Mouse (Mus musculus): ENCODE measurements at regions not wholly inside any gene's neighbourhood (a gene's known extent, or its start where the extent isn't known, plus 50 kb on each side); places are given as distances from the start of the nearest gene placed in this dataset.

DNA sequence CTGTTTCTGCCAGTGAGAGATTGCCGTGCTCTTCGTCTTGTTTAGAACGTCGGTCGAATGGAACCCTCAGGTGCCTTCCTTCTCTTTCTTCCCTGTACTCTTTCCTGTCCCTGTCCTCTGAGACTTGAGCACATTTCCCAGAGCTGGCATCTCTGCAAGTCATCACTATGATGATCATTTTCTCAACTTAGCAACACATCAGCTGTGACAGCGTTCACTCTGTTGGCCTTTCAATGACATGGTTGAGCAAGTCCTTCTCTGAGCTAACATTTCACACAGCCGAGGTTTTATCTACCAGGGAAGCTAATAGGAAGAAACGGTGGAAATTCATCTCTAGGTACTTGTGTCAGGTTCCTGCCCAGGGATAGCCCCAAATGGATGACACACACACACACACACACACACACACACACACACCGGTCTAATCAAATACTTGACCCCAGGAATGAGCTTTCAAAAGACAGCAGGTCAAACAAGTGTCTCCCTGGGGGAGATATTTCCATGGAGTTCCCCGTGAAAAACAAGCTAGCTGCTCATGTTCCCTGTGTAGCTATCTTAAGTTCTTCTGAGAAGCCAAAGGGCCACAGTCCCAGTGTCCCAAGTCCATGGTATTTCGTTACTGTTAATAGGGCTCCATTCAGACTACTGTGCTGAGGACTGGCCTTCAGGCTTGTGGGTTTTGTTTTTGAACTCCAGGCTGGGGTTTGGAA lies 167.0 kb upstream of the Trib2 start:
- intact Hi-C loops (cut with DNase I), result no loop called here

DNA sequence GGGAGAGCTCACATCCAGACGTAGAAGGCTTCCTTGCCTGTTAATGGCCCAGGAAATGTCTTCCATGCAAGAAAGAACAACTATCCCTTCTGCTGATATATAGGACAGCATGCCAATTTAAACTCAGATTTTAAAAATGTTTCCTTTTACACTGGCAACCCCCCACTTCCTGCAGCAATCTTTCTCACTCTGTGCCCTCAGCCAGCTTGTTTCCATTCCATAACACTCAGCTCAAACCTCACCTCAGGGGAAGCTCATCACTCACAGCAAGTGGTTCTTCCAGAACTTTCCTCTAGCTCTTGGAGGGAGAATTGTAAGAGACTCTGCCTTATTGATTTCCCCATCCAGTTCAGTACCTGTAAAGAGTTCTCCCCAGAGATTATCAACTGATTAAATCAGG lies 165.0 kb upstream of the Trib2 start:
- intact Hi-C loops (cut with DNase I), result no loop called here

GRCm38 (mm10) chr12:15979233-15979632 lies 162.5 kb upstream of the Trib2 start:
- intact Hi-C loops (cut with DNase I), result no loop called here

- intact Hi-C loops (cut with DNase I), result no loop called here
Observed at GRCm38 (mm10) chr12:15971786-15972185, 155.1 kb upstream of the Trib2 start.

DNA sequence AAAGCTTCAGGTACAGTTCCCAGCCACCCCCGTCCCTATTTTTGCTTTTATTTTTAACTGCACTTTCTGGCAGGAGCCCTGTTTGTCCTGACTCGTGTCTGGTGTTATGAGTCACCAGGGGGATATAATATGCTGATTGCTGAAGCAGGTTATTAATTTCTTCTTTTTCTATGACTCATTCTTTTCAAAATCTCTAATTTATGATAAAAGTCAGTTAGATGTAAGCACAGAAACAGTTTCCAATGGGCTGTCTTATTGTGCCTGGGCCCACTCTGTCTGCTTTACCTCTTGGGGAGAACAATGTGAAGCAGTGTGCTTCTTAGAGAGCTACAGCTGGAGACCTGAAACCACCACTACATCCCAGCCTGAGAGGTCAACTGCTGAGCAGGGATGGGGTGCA lies 153.5 kb upstream of the Trib2 start:
- intact Hi-C loops (cut with DNase I), result no loop called here

DNA sequence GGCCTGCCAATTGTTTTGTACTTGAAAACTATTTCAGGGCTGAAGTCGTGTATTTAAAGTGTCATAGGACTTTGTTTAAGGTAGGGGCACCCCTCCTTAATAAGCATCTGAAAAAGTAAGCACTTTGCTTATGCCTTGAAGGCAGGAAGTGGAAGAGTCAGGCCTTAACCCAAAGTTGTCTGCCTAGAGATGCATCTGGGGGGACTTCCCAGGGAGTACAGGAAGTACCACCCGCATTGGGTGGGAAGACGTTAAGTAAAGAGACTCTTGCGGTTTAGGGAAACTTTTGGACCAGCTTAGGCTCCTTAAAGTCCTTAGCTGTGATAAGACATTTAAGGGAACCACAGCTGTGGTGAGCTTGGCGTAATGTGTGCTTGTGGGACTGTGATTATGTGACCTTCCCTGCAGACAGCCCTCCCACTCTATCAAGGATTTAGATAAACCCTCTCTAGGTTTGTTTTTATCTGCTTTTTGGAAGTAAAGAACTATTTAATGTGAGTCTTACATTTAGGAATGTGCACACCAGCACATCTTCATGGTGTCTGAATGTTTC lies 150.9 kb upstream of the Trib2 start:
- intact Hi-C loops (cut with DNase I), result no loop called here

- intact Hi-C loops (cut with DNase I), result no loop called here
Observed at GRCm38 (mm10) chr12:15966631-15967030, 149.9 kb upstream of the Trib2 start.

DNA sequence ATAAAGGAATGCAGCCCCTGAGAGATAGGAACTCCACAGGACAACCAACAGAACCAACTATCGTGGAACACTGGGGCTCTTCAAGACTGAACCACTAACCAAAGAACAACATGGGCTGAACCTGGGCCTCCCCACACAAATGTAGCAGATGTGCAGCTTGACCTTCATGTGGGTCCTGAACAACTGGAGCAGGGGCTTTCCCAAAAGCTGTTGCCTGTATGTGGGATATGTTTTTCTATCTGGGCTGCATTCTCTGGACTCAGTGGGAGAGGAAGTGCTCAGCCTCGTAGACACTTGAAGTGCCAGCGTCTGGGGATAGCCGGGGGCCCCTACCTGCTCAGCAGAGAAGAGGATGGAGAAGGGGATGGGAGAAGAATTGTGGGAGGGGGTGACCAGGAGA lies 149.2 kb upstream of the Trib2 start:
- intact Hi-C loops (cut with DNase I), result no loop called here

DNA sequence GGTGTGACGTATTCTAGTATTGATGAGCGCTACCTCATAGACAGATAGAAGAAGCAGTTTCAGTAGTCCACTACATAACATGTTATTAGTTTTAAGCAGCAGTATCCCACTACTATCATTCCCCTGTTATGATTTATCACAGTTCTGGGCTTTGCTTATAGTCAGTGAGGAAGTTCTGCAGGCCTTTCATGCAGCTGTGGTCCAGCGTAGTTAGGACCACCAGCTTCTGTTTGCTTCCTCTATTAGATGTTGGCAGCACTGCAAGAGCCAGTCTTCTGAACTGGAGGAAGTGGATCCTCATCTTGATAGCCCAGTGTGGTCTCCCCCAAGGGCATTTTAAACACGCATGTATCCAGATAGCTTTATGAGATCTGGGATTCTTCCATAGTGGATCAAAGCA lies 147.4 kb upstream of the Trib2 start:
- intact Hi-C loops (cut with DNase I), result no loop called here

DNA sequence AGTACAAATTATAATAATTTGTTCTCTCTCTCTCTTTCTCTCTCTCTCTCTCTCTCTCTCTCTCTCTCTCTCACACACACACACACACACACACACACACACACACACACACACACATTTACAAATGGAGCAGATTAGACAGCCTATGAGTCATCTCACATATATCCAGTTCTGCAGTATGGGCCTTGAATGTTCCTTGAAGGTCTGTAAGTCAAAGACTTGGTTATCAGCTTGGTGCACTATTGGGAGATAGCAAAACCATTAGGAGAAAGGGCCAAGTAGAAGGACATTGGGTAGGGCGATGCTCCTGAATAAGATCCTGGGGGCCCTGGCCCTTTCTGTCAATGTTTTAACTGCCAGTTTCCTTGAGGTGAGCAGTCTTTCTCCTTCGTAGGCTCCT lies 145.1 kb upstream of the Trib2 start:
- intact Hi-C loops (cut with DNase I), result no loop called here

- intact Hi-C loops (cut with DNase I), result no loop called here
Observed at GRCm38 (mm10) chr12:15937443-15938237, 120.9 kb upstream of the Trib2 start.

DNA sequence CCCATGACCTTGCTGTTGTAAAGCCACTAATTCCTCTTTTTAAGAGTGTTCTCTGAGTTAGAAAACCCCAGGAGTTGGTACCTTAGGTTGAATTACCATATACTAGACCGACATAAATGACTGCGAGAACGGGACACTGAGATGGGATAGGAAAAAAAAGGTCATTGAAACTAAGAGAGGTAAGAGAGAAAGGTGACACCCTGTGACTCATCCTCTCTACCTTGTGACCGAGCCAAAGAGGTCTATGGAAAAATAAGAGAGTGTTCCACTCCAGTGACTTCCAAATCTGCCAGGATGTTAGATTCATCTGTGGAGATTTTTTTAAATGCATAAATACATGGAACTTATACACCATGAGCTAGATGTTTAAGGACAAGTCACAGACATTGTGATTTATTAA lies 115.3 kb upstream of the Trib2 start:
- intact Hi-C loops (cut with DNase I), result no loop called here

DNA sequence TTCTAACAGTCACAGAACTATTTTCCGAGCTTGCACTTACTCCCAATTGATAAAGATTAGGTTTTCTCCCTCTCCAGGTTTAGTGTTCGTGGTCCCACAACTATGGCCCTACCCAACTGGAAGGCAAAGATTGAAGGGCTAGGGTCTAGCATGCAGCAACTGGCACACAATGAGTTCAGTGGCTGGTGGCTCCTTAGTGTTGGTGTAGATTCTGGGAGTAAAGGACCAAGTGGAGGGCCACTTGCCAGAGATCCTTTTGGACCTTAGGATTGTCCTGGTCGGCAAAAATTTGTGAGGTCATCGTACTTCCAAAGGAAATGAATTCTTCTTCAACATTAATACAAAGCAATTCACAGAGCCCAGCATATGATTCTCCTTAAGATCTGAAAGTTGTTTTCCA lies 114.8 kb upstream of the Trib2 start:
- intact Hi-C loops (cut with DNase I), result no loop called here

DNA sequence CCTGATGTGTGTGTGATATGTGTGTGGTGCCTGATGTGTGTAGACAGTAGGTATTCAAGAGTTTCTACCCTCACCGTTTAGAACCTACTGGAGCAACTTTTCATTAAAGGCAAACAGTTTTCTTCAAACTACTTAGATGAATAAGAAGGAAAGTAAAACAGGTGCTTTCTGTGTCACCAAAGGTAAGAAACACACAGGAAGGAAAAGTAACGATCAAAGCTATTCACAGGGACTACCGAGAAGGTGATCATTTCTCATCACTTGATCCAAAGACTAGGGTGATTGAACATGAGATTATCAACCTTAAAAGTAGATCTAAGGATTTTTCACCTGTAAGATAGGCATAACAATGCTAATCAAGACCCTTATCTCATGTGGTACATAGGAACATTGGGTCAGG lies 113.4 kb upstream of the Trib2 start:
- intact Hi-C loops (cut with DNase I), result no loop called here

GRCm38 (mm10) chr12:15929541-15929940 lies 112.8 kb upstream of the Trib2 start:
- intact Hi-C loops (cut with DNase I), result no loop called here

- intact Hi-C loops (cut with DNase I), result no loop called here
Observed at GRCm38 (mm10) chr12:15918291-15918690, 101.6 kb upstream of the Trib2 start.

- intact Hi-C loops (cut with DNase I), result no loop called here
Observed at GRCm38 (mm10) chr12:15912959-15913358, 96.2 kb upstream of the Trib2 start.

DNA sequence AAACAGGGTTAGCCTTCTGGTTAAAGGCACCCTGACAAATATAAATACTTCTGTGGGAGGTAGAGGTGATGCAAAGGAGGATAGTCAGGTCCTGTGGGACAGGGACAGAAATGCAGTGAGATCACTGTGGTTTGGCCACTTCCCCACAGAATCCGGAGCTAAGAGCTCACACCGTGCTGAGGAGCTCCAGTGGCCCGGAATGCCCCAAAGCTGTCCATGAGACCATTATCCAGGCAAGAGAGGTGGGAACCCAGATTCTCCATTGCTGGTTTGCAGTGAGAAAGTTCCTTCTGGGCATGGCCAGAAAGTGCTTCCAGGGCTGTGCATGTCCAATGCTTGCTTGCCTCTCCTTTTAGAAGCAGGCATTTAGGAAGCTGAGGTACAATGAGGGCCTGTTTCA lies 95.8 kb upstream of the Trib2 start:
- intact Hi-C loops (cut with DNase I), result no loop called here

GRCm38 (mm10) chr12:15911254-15911991 lies 94.7 kb upstream of the Trib2 start:
- intact Hi-C loops (cut with DNase I), result no loop called here

DNA sequence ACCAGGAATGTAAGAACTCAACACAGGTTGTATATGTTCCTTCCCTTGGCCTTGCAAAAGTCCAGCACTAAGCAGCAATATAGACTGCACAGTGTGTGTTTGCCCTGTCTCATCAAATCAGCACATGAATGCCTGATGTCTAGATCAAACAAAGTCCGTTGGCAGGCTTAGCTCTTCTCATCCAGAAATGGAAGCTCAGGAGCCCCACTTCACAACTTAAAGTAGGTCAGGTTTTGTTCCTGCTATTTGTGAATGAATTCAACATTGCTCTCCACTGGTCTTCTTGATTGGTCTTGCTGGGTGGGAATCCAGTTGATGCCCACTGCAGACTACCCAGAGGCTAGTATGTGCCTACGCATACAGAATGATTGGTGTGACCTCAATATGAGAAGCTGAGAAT lies 80.8 kb upstream of the Trib2 start:
- intact Hi-C loops (cut with DNase I), result no loop called here

- intact Hi-C loops (cut with DNase I), result no loop called here
Observed at GRCm38 (mm10) chr12:15896511-15896910, 79.8 kb upstream of the Trib2 start.

DNA sequence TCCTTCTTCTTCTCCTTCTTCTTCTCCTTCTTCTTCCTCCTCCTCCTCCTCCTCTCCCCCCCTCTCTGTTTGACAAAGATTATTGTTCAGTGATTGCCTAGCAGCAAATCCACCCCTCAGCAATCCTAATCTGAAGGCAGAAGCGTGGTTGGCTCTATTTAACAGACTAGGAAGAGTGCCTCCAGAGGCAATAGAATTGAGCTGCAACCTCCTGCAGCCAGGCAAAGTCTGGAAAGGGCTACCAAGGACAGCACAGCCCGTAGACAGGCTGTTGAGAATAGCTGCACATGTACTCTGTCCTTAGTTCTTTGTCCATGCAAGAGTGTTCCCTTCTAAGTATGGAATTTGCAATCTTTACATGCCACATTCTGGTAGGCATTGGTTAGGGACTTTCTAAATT lies 78.5 kb upstream of the Trib2 start:
- intact Hi-C loops (cut with DNase I), result no loop called here
